Mouse (Mus musculus): ENCODE results near the gene Megf11. TPM values are rescaled to one million over a fixed set of nuclear protein-coding genes. Genes with fewer than 3 reads are reported as not detected.

Megf11 gene
- total RNA-seq, 2 experiments from 2014 or later = 1.2 to 1.6 TPM

- no peak for DNase-seq
These were observed 372.6 kb downstream of the Megf11 start for GRCm38 (mm10) chr9:64758052-64758451.

Small RNA genes lying within 50 kb of the gene (microRNA-seq; reads per million reads assigned to microRNA genes)
- gene Gm47308 = 0 reads per million in 2 experiments

Other genes starting within 250 kb of the Megf11 start
- under 1 TPM; 0.64 to 0.99 TPM for gene Zwilch, start 212.5 kb upstream of the Megf11 start, total RNA-seq (2021)
- gene Rpl4, start 212.3 kb upstream of the Megf11 start, total RNA-seq (2021) = 100 to 1,000 TPM; 464 to 493 TPM
- 10 to 100 TPM; 20.2 to 23.9 TPM for gene Snapc5, start 206.4 kb upstream of the Megf11 start, total RNA-seq (2021)
- gene Uchl4, start 150.4 kb upstream of the Megf11 start, total RNA-seq (2021) = 1 to 10 TPM; 3.0 to 3.5 TPM
- gene Map2k1, start 132.0 kb upstream of the Megf11 start, total RNA-seq (2021) = 10 to 100 TPM; 50.1 to 51.8 TPM
- 10 to 100 TPM in 1 of 2 experiments, 1 to 10 TPM in 1; 9.6 to 12.3 TPM for gene Tipin, start 104.0 kb upstream of the Megf11 start, total RNA-seq (2021)
- gene Dis3l, start 44.3 kb upstream of the Megf11 start, total RNA-seq (2021) = 10 to 100 TPM; 25.0 to 30.6 TPM